Mouse (Mus musculus): ENCODE measurements around the gene Acat2.

- TF ChIP-seq CTCF (IDR thresholded peaks at IDR 0.05; ENCODE audit: insufficient read depth, low read depth, low read length) (no peak), POLR2A (IDR thresholded peaks at IDR 0.05; ENCODE audit: insufficient read depth, low read depth, low read length) (peak; percentile 74)
Observed at GRCm38 (mm10) chr17:12992470-12992991, 32.0 kb upstream of the Acat2 start.
